Mouse (Mus musculus) MEL (cell line): ENCODE data around the gene Nisch. TPM values are rescaled to one million over a fixed set of nuclear protein-coding genes. Genes with fewer than 3 reads are reported as not detected.
A peak's percentile ranks its signal among the peaks of the same experiment; 100 is the strongest.

Experiments
- DNase-seq: peaks from one replicate; pipeline ENCODE4 v3.0.0; 2011; ENCODE audit warnings: low read depth, low spot score
- H3K27ac ChIP-seq: 2 replicates; pipeline ENCODE4 v1.5.1; 2012; ENCODE audit warnings: low read depth, mild to moderate bottlenecking, control low read depth, low read length, moderate library complexity; ENCODE audit not compliant: control insufficient read depth
- H3K27me3 ChIP-seq, 2 experiments: fragments of 150-350 bp in 1 of 2; sonication (generic) in 1 of 2; 2 replicates each; pipeline ENCODE4 v1.6.1; 2012; ENCODE audit warnings: low read length in 2 of 2, mild to moderate bottlenecking in 2 of 2, improper control_type of control experiment in 1 of 2, moderate library complexity in 1 of 2; ENCODE audit not compliant: insufficient read depth in 2 of 2, control insufficient read depth in 1 of 2
- H3K36me3 ChIP-seq, 2 experiments: 2 replicates each; pipeline ENCODE4 v1.6.1; 2012 to 2014; ENCODE audit warnings: low read length in 2 of 2, improper control_type of control experiment in 1 of 2, inconsistent platforms in 1 of 2, mild to moderate bottlenecking in 1 of 2; ENCODE audit not compliant: insufficient read depth in 2 of 2, control insufficient read depth in 1 of 2
- H3K4me1 ChIP-seq, 2 experiments: fragments of 150-350 bp in 1 of 2; sonication (generic) in 1 of 2; 2 replicates each; pipeline ENCODE4 v1.6.1; 2012; ENCODE audit warnings: low read length in 2 of 2, improper control_type of control experiment in 1 of 2, mild to moderate bottlenecking in 1 of 2; ENCODE audit not compliant: insufficient read depth in 2 of 2, control insufficient read depth in 1 of 2
- H3K4me3 ChIP-seq, 2 experiments: fragments of 150-350 bp in 1 of 2; sonication (generic) in 1 of 2; 2 replicates each; pipeline ENCODE4 v1.5.1; 2012; ENCODE audit warnings: low read depth in 2 of 2, low read length in 2 of 2, mild to moderate bottlenecking in 2 of 2, moderate library complexity in 2 of 2, control low read depth in 1 of 2, improper control_type of control experiment in 1 of 2; ENCODE audit not compliant: control insufficient read depth in 1 of 2, insufficient read depth in 1 of 2
- H3K79me2 ChIP-seq: 2 replicates; pipeline ENCODE4 v1.6.1; 2012; ENCODE audit warnings: mild to moderate bottlenecking, low read length, moderate library complexity; ENCODE audit not compliant: control insufficient read depth, poor library complexity, insufficient read depth
- H3K9ac ChIP-seq: 2 replicates; pipeline ENCODE4 v1.6.1; 2012; ENCODE audit warnings: low read depth, mild to moderate bottlenecking, control low read depth, low read length, moderate library complexity; ENCODE audit not compliant: control insufficient read depth, poor library complexity, severe bottlenecking
- H3K9me3 ChIP-seq: fragments of 150-350 bp; sonication (generic); replicated peaks from 2 replicates; pipeline ENCODE4 v1.6.1; 2012; ENCODE audit warnings: mild to moderate bottlenecking, low read length, improper control_type of control experiment, moderate library complexity; ENCODE audit not compliant: insufficient read depth
- BHLHE40 ChIP-seq: IDR thresholded peaks from 2 replicates; pipeline ENCODE4 v1.6.1; 2012; ENCODE audit warnings: low read depth, mild to moderate bottlenecking, inconsistent platforms, low read length, improper control_type of control experiment, borderline replicate concordance
- CHD1 ChIP-seq: IDR thresholded peaks from 2 replicates; pipeline ENCODE4 v1.6.1; 2012; ENCODE audit warnings: low read depth, mild to moderate bottlenecking, inconsistent platforms, low read length, improper control_type of control experiment
- CHD2 ChIP-seq: IDR thresholded peaks from 2 replicates; pipeline ENCODE4 v1.6.1; 2011; ENCODE audit warnings: low read length, improper control_type of control experiment
- CTCF ChIP-seq, 3 experiments: IDR thresholded peaks in 2 of 3; conservative IDR thresholded peaks in 1 of 3; 2 replicates each; pipeline ENCODE4 v1.5.1; 2011 to 2012; ENCODE audit warnings: low read length in 3 of 3, low read depth in 2 of 3, mild to moderate bottlenecking in 2 of 3, improper control_type of control experiment in 1 of 3, inconsistent platforms in 1 of 3, mixed read lengths in 1 of 3, moderate library complexity in 1 of 3; ENCODE audit not compliant: control insufficient read depth in 1 of 3, insufficient read depth in 1 of 3, poor library complexity in 1 of 3, severe bottlenecking in 1 of 3
- EP300 ChIP-seq, 2 experiments: IDR thresholded peaks; 2 replicates each; pipeline ENCODE4 v1.6.1; 2011; ENCODE audit warnings: improper control_type of control experiment in 2 of 2, low read length in 2 of 2, low read depth in 1 of 2, mild to moderate bottlenecking in 1 of 2
- JUND ChIP-seq: IDR thresholded peaks from 2 replicates; pipeline ENCODE4 v1.6.1; 2011; ENCODE audit warnings: low read depth, mild to moderate bottlenecking, improper control_type of control experiment, low read length
- KAT2A ChIP-seq: conservative IDR thresholded peaks from 2 replicates; pipeline ENCODE4 v1.6.1; 2012; ENCODE audit warnings: low read depth, low read length, improper control_type of control experiment, inconsistent platforms
- MAX ChIP-seq: IDR thresholded peaks from 2 replicates; pipeline ENCODE4 v1.6.1; 2011; ENCODE audit warnings: low read length, improper control_type of control experiment
- MEF2A ChIP-seq: IDR thresholded peaks from 2 replicates; pipeline ENCODE4 v1.6.1; 2014; ENCODE audit warnings: low read depth, mild to moderate bottlenecking, inconsistent platforms, low read length, improper control_type of control experiment; ENCODE audit not compliant: poor library complexity, insufficient replicate concordance, severe bottlenecking; ENCODE audit errors: extremely low read depth
- MYC ChIP-seq: IDR thresholded peaks from 2 replicates; pipeline ENCODE4 v1.6.1; 2011; ENCODE audit warnings: low read depth, mild to moderate bottlenecking, low read length, improper control_type of control experiment, moderate library complexity
- POLR2A ChIP-seq, 2 experiments: IDR thresholded peaks; 2 replicates each; pipeline ENCODE4 v1.6.1; 2011 to 2012; ENCODE audit warnings: low read length in 2 of 2, mild to moderate bottlenecking in 2 of 2, control low read depth in 1 of 2, improper control_type of control experiment in 1 of 2, low read depth in 1 of 2, moderate library complexity in 1 of 2; ENCODE audit not compliant: control insufficient read depth in 1 of 2, insufficient read depth in 1 of 2, poor library complexity in 1 of 2
- POLR2AphosphoS2 ChIP-seq: IDR thresholded peaks from 2 replicates; pipeline ENCODE4 v1.6.1; 2011; ENCODE audit warnings: low read length, improper control_type of control experiment
- POLR2AphosphoS5 ChIP-seq: IDR thresholded peaks from 2 replicates; pipeline ENCODE4 v1.6.1; 2012; ENCODE audit warnings: low read depth, borderline replicate concordance, mild to moderate bottlenecking, inconsistent platforms, low read length, moderate library complexity, mixed read lengths
- RAD21 ChIP-seq: IDR thresholded peaks from 2 replicates; pipeline ENCODE4 v1.6.1; 2011; ENCODE audit warnings: mild to moderate bottlenecking, low read depth, low read length, improper control_type of control experiment
- SIN3A ChIP-seq: IDR thresholded peaks from 2 replicates; pipeline ENCODE4 v1.6.1; 2012; ENCODE audit warnings: low read length, improper control_type of control experiment, inconsistent platforms
- TBP ChIP-seq: IDR thresholded peaks from 2 replicates; pipeline ENCODE4 v1.8.0; 2011; ENCODE audit warnings: low read depth, low read length, improper control_type of control experiment
- TCF12 ChIP-seq: IDR thresholded peaks from 2 replicates; pipeline ENCODE4 v1.6.1; 2014; ENCODE audit warnings: low read depth, mild to moderate bottlenecking, inconsistent platforms, low read length, improper control_type of control experiment, moderate library complexity
- USF1 ChIP-seq: IDR thresholded peaks from 2 replicates; pipeline ENCODE4 v1.6.1; 2014; ENCODE audit warnings: low read depth, mild to moderate bottlenecking, inconsistent platforms, low read length, improper control_type of control experiment, moderate library complexity
- USF2 ChIP-seq, 2 experiments: IDR thresholded peaks; 2 replicates each; pipeline ENCODE4 v1.6.1; 2011 to 2012; ENCODE audit warnings: improper control_type of control experiment in 2 of 2, low read length in 2 of 2, borderline replicate concordance in 1 of 2, inconsistent platforms in 1 of 2, low read depth in 1 of 2, mild to moderate bottlenecking in 1 of 2; ENCODE audit not compliant: insufficient read depth in 1 of 2
- ZMIZ1 ChIP-seq: IDR thresholded peaks from 2 replicates; pipeline ENCODE4 v1.6.1; 2012; ENCODE audit warnings: low read depth, mild to moderate bottlenecking, inconsistent platforms, low read length, improper control_type of control experiment, moderate library complexity
- polyA plus RNA-seq, 2 experiments: library from polyadenylated mRNA; stranded (reverse) in 1 of 2; unstranded in 1 of 2; fragments of >175 nt in 1 of 2; fragments of >200 nt in 1 of 2; gene quantifications; 2 replicates each; pipeline versions ENCODE4 v1.2.1 to v1.2.4; 2012; ENCODE audit warnings: low replicate concordance in 2 of 2, low read depth in 1 of 2; ENCODE audit not compliant: insufficient read length in 2 of 2, insufficient read depth in 1 of 2, missing spikeins in 1 of 2
- total RNA-seq: library from RNA; depleted of rRNA; stranded (reverse); fragments of 300-350 nt; gene quantifications from 2 replicates; pipeline ENCODE4 v1.2.3, GENCODE M21; 2012

Nisch gene
- total and polyA plus RNA-seq, 3 experiments: 53.0 to 154 TPM; not detected in 1

GRCm38 (mm10) chr14:31250222-31251083 is 33.7 kb upstream of the Nisch start (continued):
- TF ChIP-seq USF2 (IDR thresholded peaks at IDR 0.05; ENCODE audit: borderline replicate concordance in 1 of 2, insufficient read depth in 1 of 2, low read depth in 1 of 2, low read length in 2 of 2) (no peak), POLR2AphosphoS2 (0 out of 2 replicates have a peak, but pooled peaks have one; percentile 52), TBP (peak; percentile 98), USF1 (no peak), BHLHE40 (no peak), CTCF (IDR thresholded peaks at IDR 0.05 in 2 of 3, conservative IDR thresholded peaks at IDR 0.05 in 1 of 3; ENCODE audit: control insufficient read depth in 1 of 3, insufficient read depth in 1 of 3, low read depth in 2 of 3, low read length in 3 of 3, poor library complexity in 1 of 3, severe bottlenecking in 1 of 3) (no peak), MEF2A (no peak), TCF12 (no peak), SIN3A (peak; percentile 66; the same call in 1 of the 2 replicates), KAT2A (0 out of 2 replicates have a peak, but pooled peaks have one; percentile 14), CHD2 (no peak)

- Histone ChIP-seq H3K4me3 (no peak overlapping the region), H3K27me3 (no peaks in the 10 kb centered on the region), H3K36me3 (peaks cover 0 to 13% of the 10 kb centered on the region in 2 experiments; a peak in 2 of 4 replicates), H3K79me2 (peaks cover 20% of the 10 kb centered on the region)
- no peak for DNase-seq
- TF ChIP-seq POLR2A (IDR thresholded peaks at IDR 0.05; ENCODE audit: control insufficient read depth in 1 of 2, insufficient read depth in 1 of 2, low read depth in 1 of 2, low read length in 2 of 2, poor library complexity in 1 of 2): no peak
- TF ChIP-seq POLR2AphosphoS5: no peak
- no peak for TF ChIP-seq RAD21
- TF ChIP-seq ZMIZ1: no peak
- TF ChIP-seq CHD2: no peak
- TF ChIP-seq MYC: no peak
- TF ChIP-seq EP300 (IDR thresholded peaks at IDR 0.05; ENCODE audit: low read depth in 1 of 2, low read length in 2 of 2): no peak
- TF ChIP-seq BHLHE40: no peak
- TF ChIP-seq MAX: no peak
- no peak for TF ChIP-seq TCF12
- TF ChIP-seq CHD1: no peak
- no peak for TF ChIP-seq JUND
- TF ChIP-seq, all 39 proteins: peak for 0
- no peak overlapping the region for H3K27ac ChIP-seq
- no peaks in the 10 kb centered on the region for H3K9me3 ChIP-seq
- peaks cover 3 to 14% of the 10 kb centered on the region in 2 experiments; a peak in 3 of 4 replicates for H3K4me1 ChIP-seq
- H3K9ac ChIP-seq: no peak overlapping the region
These were observed 31.6 kb upstream of the Nisch start for GRCm38 (mm10) chr14:31248396-31248795.
